Mouse (Mus musculus): ENCODE results near the gene Naaladl2. TPM values are rescaled to one million over a fixed set of nuclear protein-coding genes. Genes with fewer than 3 reads are reported as not detected.
"Not testable (repeated sequence)": the region's sequence is repeated elsewhere in the genome, so short reads cannot be mapped to it uniquely, and the experiment has no call there.

Gene Naaladl2
- polyA plus RNA-seq, 1 experiment = not detected

- Histone ChIP-seq H3K27me3 (replicated peaks) (no peaks in the 10 kb centered on the region), H3K4me1 (no peaks in the 10 kb centered on the region), H3K9me3 (0 out of 2 replicates have a peak, but pooled peaks cover 3% of the 10 kb centered on the region), H3K4me3 (replicated peaks) (no peak overlapping the region), H3K36me3 (replicated peaks; ENCODE audit: low read length) (no peaks in the 10 kb centered on the region)
- no peak for TF ChIP-seq FLI1 (IDR thresholded peaks at IDR 0.05; ENCODE audit: low read length)
- no peak for TF ChIP-seq GATA1 (IDR thresholded peaks at IDR 0.05; ENCODE audit: borderline replicate concordance, low read length)
Measured at GRCm38 (mm10) chr3:25108997-25109396, 35.1 kb downstream of the Naaladl2 start.

GRCm38 (mm10) chr3:25092986-25093385 is 51.1 kb downstream of the Naaladl2 start:
- TF ChIP-seq FLI1 (IDR thresholded peaks at IDR 0.05; ENCODE audit: low read length) = no peak
- no peak for TF ChIP-seq GATA1 (IDR thresholded peaks at IDR 0.05; ENCODE audit: borderline replicate concordance, low read length)
- H3K4me3 ChIP-seq (replicated peaks) = no peak overlapping the region
- H3K27me3 ChIP-seq (replicated peaks) = no peaks in the 10 kb centered on the region
- no peaks in the 10 kb centered on the region for H3K36me3 ChIP-seq (replicated peaks; ENCODE audit: low read length)
- no peaks in the 10 kb centered on the region for H3K9me3 ChIP-seq
- H3K4me1 ChIP-seq = no peaks in the 10 kb centered on the region

DNA sequence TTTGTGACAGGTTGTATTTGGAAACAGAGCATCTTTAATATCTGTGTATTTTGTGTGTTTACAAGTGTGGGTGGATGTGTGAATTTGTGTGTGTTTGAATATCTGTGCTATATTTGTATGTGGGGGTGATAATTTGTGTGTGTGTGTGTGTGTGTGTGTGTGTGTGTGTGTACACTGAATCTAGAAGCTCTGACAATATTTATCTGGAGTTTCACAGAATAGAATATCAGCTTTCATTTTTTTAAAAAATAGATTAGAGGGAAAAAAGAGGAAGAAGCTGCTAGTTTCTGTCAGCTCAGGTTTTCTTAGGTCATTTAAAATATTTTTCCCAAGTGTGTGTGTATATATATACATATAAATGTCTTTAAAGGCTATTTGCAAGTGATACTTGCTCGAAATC is 68.3 kb downstream of the Naaladl2 start:
- Histone ChIP-seq H3K36me3 (replicated peaks; ENCODE audit: low read length) (no peaks in the 10 kb centered on the region), H3K4me1 (no peaks in the 10 kb centered on the region), H3K9me3 (no peaks in the 10 kb centered on the region; the same call in 1 of the 2 replicates), H3K27me3 (replicated peaks) (no peaks in the 10 kb centered on the region), H3K4me3 (replicated peaks) (no peak overlapping the region)
- no peak for TF ChIP-seq GATA1 (IDR thresholded peaks at IDR 0.05; ENCODE audit: borderline replicate concordance, low read length)
- no peak for TF ChIP-seq FLI1 (IDR thresholded peaks at IDR 0.05; ENCODE audit: low read length)

DNA sequence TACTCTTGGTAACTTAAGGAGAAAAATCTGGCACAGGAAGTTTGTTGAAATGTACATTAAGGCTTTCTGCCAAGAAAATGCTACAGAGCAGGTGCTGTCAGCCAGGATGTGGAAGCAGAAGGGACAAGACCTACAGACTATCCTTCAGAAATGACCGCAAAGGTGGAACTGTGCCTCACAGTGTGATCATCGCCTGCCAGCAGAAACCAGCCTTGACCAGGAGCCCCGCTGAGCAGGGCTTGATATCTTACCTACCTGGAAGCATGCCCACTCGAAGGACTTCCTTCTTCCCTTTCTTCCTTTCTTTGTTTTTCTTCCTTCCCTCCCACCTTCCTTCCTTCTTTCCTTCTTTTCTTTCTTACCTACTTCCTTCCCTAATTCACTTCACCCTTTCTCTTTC is 69.8 kb downstream of the Naaladl2 start:
- Histone ChIP-seq H3K36me3 (replicated peaks; ENCODE audit: low read length) (no peaks in the 10 kb centered on the region), H3K4me3 (replicated peaks) (no peak overlapping the region), H3K4me1 (no peaks in the 10 kb centered on the region), H3K9me3 (no peaks in the 10 kb centered on the region; the same call in 1 of the 2 replicates), H3K27me3 (replicated peaks) (no peaks in the 10 kb centered on the region)
- TF ChIP-seq FLI1 (IDR thresholded peaks at IDR 0.05; ENCODE audit: low read length) = no peak
- TF ChIP-seq GATA1 (IDR thresholded peaks at IDR 0.05; ENCODE audit: borderline replicate concordance, low read length) = no peak

DNA sequence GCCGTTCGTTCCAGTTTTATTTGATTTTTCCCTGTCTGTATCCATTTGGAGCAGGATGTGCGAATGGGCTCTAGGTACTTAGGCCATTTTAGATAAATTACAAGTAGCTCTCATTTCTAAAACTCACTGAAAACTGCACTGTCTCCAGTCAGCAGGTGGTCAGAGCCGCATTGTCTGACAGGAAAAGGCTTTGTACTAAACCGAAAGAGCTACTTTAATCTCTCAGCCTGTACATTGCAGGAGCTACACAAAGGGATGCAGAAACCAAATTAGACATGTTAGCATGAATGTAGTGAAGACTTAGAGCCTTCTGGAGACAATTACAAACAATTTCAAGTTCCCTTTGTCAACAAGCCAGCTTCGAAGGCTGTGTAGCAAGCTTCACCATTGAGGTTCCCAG is 70.2 kb downstream of the Naaladl2 start:
- Histone ChIP-seq H3K4me1 (no peaks in the 10 kb centered on the region), H3K9me3 (no peaks in the 10 kb centered on the region; the same call in 1 of the 2 replicates), H3K36me3 (replicated peaks; ENCODE audit: low read length) (no peaks in the 10 kb centered on the region), H3K4me3 (replicated peaks) (no peak overlapping the region), H3K27me3 (replicated peaks) (no peaks in the 10 kb centered on the region)
- TF ChIP-seq FLI1 (IDR thresholded peaks at IDR 0.05; ENCODE audit: low read length) = no peak
- TF ChIP-seq GATA1 (IDR thresholded peaks at IDR 0.05; ENCODE audit: borderline replicate concordance, low read length) = no peak

- TF ChIP-seq GATA1 (IDR thresholded peaks at IDR 0.05; ENCODE audit: borderline replicate concordance, low read length) (no peak), FLI1 (IDR thresholded peaks at IDR 0.05; ENCODE audit: low read length) (no peak)
- Histone ChIP-seq H3K4me3 (replicated peaks) (no peak overlapping the region), H3K9me3 (no peaks in the 10 kb centered on the region), H3K27me3 (replicated peaks) (no peaks in the 10 kb centered on the region), H3K4me1 (no peaks in the 10 kb centered on the region), H3K36me3 (replicated peaks; ENCODE audit: low read length) (no peaks in the 10 kb centered on the region)
Measured at GRCm38 (mm10) chr3:25063217-25063616, 80.8 kb downstream of the Naaladl2 start.

- Histone ChIP-seq H3K4me3 (replicated peaks) (no peak overlapping the region), H3K4me1 (no peaks in the 10 kb centered on the region), H3K36me3 (replicated peaks; ENCODE audit: low read length) (no peaks in the 10 kb centered on the region), H3K9me3 (no peaks in the 10 kb centered on the region), H3K27me3 (replicated peaks) (no peaks in the 10 kb centered on the region)
- TF ChIP-seq FLI1 (IDR thresholded peaks at IDR 0.05; ENCODE audit: low read length) (no peak), GATA1 (IDR thresholded peaks at IDR 0.05; ENCODE audit: borderline replicate concordance, low read length) (no peak)
Measured at GRCm38 (mm10) chr3:25052975-25053374, 91.1 kb downstream of the Naaladl2 start.

DNA sequence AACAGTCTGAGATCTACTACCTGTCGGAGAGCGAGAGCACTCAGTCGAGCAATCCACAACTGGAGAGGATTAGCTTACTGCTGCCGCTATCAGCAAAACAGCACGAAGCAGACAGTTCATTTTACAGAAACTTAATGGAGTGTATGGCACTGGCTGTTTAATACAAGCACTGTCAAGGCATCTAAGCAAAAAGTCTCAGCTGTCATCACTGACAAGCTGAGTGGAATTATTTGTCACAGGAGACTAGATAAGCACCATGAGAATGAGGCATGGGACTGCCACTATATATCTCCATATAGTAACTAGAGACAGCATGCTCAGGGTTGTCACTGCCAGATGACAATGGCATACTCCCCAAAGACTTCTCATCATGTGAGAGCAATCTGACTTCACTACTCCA is 124.1 kb downstream of the Naaladl2 start:
- H3K4me1 ChIP-seq = no peaks in the 10 kb centered on the region
- H3K27me3 ChIP-seq (replicated peaks) = no peaks in the 10 kb centered on the region
- no peaks in the 10 kb centered on the region for H3K9me3 ChIP-seq
- TF ChIP-seq FLI1 (IDR thresholded peaks at IDR 0.05; ENCODE audit: low read length) (no peak), GATA1 (IDR thresholded peaks at IDR 0.05; ENCODE audit: borderline replicate concordance, low read length) (no peak)
- no peak overlapping the region for H3K4me3 ChIP-seq (replicated peaks)
- no peaks in the 10 kb centered on the region for H3K36me3 ChIP-seq (replicated peaks; ENCODE audit: low read length)

- TF ChIP-seq FLI1 (IDR thresholded peaks at IDR 0.05; ENCODE audit: low read length) (no peak), GATA1 (IDR thresholded peaks at IDR 0.05; ENCODE audit: borderline replicate concordance, low read length) (no peak)
- H3K4me3 ChIP-seq (replicated peaks) = no peak overlapping the region
Measured at GRCm38 (mm10) chr3:25010751-25011150, 133.3 kb downstream of the Naaladl2 start.

GRCm38 (mm10) chr3:25006802-25007201 is 137.3 kb downstream of the Naaladl2 start:
- H3K9me3 ChIP-seq = not testable (repeated sequence)

More at GRCm38 (mm10) chr3:25010751-25011150, 133.3 kb downstream of the Naaladl2 start:
- no peaks in the 10 kb centered on the region for H3K27me3 ChIP-seq (replicated peaks)
- H3K9me3 ChIP-seq = no peaks in the 10 kb centered on the region
- no peaks in the 10 kb centered on the region for H3K4me1 ChIP-seq
- no peaks in the 10 kb centered on the region for H3K36me3 ChIP-seq (replicated peaks; ENCODE audit: low read length)

GRCm38 (mm10) chr3:24992577-24992976 is 151.5 kb downstream of the Naaladl2 start:
- Histone ChIP-seq H3K4me3 (replicated peaks) (no peak overlapping the region), H3K36me3 (replicated peaks; ENCODE audit: low read length) (no peaks in the 10 kb centered on the region), H3K4me1 (no peaks in the 10 kb centered on the region), H3K27me3 (replicated peaks) (no peaks in the 10 kb centered on the region), H3K9me3 (no peaks in the 10 kb centered on the region)
- TF ChIP-seq GATA1 (IDR thresholded peaks at IDR 0.05; ENCODE audit: borderline replicate concordance, low read length) (no peak), FLI1 (IDR thresholded peaks at IDR 0.05; ENCODE audit: low read length) (no peak)

More at GRCm38 (mm10) chr3:25006802-25007201, 137.3 kb downstream of the Naaladl2 start:
- H3K4me1 ChIP-seq; H3K27me3 ChIP-seq (replicated peaks); H3K4me3 ChIP-seq (replicated peaks); H3K36me3 ChIP-seq (replicated peaks; ENCODE audit: low read length): not testable (repeated sequence)
